Mouse (Mus musculus): Measurements from ENCODE around the gene Jakmip3. TPM values are rescaled to one million over a fixed set of nuclear protein-coding genes. Genes with fewer than 3 reads are reported as not detected.

Gene Jakmip3
- polyA plus RNA-seq, 1 experiment = 0.53 TPM

DNA sequence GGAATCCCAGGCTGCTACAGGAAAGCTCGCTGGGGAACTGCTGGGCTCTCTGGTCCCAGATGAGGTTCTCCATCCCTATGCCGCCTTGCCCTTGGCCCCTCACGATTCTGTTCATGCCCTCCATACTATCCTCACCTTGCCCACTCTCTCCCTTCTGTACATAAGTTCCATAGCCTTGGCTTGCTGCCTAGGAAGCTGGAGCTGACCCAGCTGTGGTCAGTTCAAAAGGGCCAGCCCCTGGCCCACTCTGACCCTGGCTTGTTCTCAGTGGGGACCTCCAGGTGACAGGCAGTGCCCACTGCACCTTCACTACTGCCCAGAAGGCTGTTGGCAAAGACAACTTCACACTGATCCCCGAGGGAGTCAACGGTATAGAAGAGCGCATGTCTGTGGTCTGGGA is 155.9 kb downstream of the Jakmip3 start:
- no peak for DNase-seq (ENCODE audit: low read depth)

GRCm38 (mm10) chr7:139100531-139101095 is 160.1 kb downstream of the Jakmip3 start:
- no peak for DNase-seq (ENCODE audit: low read depth)

DNA sequence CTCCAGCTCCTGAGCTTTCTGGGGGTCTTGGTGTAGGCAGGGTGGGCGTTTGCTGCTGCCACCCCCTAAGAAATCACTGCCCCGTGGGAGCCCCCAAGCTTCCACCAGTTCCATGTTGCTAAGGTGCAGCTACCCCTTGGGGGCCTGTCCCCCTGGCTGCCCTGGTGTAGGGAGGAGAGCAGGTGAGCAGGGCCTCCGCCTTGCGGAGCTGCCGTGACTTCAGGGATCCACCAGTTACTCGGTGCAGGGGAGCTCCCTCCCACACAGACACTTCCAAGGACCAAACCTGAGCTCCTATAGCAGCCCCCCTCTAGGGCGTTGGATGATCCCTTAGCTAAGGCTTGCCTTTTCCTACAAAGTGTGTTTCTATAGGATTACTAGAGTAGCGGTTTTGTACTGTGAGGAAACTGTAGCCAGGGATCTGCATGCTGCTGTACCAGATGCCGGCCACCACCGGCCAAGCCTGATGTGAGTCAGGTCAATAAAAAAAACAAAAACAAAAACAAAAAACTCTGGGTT is 160.8 kb downstream of the Jakmip3 start:
- DNase-seq (ENCODE audit: low read depth) = no peak

GRCm38 (mm10) chr7:139101826-139102225 is 161.3 kb downstream of the Jakmip3 start:
- no peak for DNase-seq (ENCODE audit: low read depth)

- no peak for DNase-seq (ENCODE audit: low read depth)
Measured at GRCm38 (mm10) chr7:139103960-139104381, 163.4 kb downstream of the Jakmip3 start.

DNA sequence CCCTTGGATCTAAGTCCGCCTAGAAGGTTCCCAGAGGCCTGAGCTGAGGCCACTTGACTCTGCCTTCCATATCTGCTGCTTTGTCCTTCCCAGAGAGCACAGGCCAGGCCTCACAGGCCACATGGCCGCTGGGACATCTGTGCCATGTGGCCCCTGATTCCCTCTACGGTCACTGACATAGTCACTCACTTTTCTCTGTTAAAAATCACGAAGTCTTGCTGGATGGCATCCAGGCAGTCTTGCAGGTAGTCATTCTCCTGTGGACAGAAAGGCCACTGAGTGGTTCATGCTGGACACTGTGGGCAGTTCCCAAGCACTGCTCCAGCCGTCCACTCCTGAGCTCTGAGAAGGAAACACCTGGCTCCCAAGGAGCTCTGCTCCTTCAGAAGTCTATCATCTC is 164.5 kb downstream of the Jakmip3 start:
- DNase-seq (ENCODE audit: low read depth) = no peak

DNA sequence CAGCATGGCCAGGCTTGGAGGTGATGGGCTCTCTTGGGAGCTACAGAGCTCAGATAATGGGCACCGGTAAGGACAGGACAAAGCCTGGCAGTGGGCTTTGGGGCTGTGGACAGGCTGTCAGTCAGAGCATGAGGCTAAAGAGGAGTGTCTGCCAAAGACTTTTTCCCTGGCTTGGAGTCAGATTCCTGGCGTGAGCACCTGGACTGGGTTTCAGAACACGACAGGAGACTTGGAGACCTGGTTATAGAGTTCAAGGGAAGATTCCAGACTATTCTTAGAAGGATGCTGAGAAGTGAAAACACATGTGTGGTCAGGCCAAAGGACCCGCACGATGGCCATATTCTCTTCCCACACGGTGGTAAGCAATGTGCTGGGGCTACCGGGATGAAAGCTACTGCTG is 165.2 kb downstream of the Jakmip3 start:
- no peak for DNase-seq (ENCODE audit: low read depth)

DNA sequence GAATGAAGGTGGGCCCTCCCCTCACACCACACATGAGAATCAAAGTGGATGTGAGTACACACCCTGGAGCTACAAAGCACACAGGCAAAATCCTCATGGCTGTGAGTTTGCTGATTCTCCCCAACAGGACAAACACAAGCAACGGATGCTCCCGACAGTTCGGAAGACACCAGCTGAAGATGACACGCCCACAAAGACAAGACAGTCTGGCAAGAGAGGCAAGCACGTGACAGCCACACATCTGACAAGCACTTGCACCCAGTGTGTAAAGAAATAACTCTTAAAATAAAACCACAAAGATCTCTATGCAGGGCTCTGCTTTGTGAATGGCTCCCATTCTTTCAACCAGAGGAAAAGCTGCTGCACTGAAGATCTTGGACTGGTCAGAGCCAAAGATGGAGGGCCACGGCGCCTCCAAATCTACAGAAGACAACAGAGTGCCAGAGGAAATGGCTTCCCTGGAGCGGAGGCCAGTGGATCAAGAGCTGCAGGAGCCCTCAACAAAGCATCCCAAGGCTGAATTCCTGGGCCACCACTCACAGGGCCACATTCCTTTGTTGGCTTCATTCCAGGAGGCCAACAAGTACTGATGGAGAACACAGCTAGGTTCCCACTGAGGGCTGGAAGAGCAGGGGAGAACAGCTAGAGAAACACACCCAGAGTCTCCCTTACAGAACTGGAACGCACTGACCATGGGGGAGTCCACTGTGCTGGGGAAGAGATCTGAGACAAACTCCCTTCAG is 167.5 kb downstream of the Jakmip3 start:
- DNase-seq (ENCODE audit: low read depth) = no peak

DNA sequence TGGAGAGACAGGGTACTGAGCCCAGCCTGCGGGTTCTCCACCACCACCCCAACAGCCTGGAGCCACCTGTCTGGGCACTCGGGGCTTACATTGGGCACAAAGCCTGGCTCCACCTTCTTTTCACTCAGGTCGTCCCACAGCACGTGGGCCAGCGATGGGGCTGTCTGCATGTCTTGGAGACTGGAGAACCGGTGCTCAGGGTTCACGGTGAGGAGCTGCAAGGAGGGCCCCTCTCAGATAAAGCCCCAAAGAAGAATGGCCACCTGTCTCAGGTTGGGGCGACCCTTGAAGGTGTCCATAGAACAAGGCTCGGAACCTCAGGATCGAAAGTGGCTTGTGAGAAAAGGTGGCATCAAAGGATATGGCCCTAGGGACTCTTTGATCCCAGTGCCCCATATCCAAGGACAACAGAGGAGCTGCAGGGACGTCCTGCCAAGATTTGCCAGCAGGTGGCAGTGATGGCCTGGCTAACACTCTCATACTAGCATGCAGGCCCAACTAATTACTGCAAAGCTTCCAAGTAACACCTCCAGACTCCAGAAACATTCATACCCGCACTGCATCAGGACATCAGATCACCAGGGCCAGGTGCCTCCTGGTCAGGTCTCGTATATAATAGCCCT is 178.7 kb downstream of the Jakmip3 start:
- no peak for DNase-seq (ENCODE audit: low read depth)

DNA sequence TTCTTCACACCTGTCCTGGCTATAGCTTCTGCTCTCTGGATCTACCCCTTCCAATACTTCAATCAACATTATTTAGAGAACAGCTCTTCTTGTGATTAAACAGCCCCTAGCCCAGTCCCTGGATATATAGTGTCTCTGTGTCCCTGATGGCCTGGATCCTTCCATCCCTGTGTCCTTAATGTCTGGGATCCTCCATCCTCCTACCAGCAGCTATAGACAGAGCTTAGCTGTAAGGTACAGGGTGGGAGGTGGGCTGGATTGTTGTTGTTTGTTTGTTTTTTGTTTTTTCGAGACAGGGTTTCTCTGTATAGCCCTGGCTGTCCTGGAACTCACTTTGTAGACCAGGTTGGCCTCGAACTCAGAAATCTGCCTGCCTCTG is 179.2 kb downstream of the Jakmip3 start:
- no peak for DNase-seq (ENCODE audit: low read depth)

DNA sequence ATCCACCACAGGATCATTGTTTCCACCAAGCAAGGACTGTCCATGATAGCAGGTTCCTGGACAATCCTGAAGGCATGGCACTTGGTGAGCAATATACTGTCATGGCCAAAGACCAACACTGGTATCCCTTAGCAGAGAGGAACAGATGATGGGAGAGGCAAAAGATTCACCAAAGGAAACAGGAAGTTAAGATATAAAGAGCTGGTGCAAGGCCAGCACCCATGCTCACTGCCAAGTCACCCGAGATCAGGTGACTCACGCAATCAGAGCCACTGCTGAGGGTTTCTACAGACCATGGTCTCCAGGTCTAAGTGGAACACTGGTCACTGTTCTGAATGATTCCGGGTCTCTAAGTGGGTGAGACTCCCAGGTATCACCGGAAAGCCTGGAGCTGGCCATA is 185.4 kb downstream of the Jakmip3 start:
- DNase-seq (ENCODE audit: low read depth) = no peak

- no peak for DNase-seq (ENCODE audit: low read depth)
Measured at GRCm38 (mm10) chr7:139126549-139126948, 186.0 kb downstream of the Jakmip3 start.

GRCm38 (mm10) chr7:139128994-139129393 is 188.5 kb downstream of the Jakmip3 start:
- no peak for DNase-seq (ENCODE audit: low read depth)

DNA sequence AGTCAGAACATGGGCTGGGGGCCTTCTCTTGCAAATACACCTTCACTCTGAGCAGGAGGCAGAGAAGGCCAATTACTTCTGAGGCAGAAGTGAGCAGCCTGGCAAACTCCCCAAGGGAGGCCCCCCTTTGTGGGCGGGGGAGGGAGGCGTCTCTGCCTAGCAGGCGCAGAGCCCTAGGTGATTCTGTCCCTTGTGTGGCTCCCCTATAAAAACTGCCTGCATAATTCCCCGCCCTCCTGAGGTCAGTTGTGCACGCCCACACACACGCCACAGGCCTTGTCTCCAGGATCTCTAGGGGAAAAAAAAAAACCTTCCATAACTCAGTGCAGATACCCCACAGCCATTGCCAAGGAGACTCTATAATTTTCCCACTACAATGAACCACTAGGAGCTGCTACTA is 189.8 kb downstream of the Jakmip3 start:
- DNase-seq (ENCODE audit: low read depth) = no peak

DNA sequence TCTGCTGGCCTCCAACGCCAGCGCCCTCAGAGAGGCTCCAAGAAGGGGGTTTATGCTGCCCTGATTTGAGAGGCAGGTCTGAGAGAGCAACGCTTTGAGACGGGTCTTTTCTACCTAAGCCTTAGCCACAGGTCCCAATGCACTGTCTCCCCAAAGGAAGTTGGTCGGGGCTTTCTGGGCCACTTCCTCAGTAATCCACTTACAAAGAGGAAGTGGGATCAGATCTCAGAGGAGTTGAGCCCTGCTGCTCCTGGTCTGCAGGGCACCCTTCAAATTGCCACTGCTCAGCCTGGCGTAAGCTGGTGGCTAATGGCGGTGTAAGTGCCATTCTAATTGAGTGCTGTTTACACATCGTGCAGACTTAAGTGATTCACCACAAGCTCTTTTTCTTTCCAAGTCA is 191.0 kb downstream of the Jakmip3 start:
- no peak for DNase-seq (ENCODE audit: low read depth)

GRCm38 (mm10) chr7:139133446-139133845 is 192.9 kb downstream of the Jakmip3 start:
- DNase-seq (ENCODE audit: low read depth) = no peak

Other genes starting within 250 kb of the Jakmip3 start
- gene Ppp2r2d, start 94.7 kb upstream of the Jakmip3 start, polyA plus RNA-seq (2012; rRNA removed) = 26.2 and 30.1 TPM in 2 replicates
- gene Mapk1ip1, start 94.5 kb upstream of the Jakmip3 start, polyA plus RNA-seq (2012; rRNA removed) = 45.2 and 55.7 TPM in 2 replicates
- 101 and 104 TPM in 2 replicates for gene Bnip3, start 31.2 kb upstream of the Jakmip3 start, polyA plus RNA-seq (2012; rRNA removed)
- gene Dpysl4, start 145.3 kb downstream of the Jakmip3 start, polyA plus RNA-seq (2012; rRNA removed) = 1.1 TPM in 2 replicates